Mouse (Mus musculus): ENCODE measurements around the gene Psmd8.

The Psmd8 gene

GRCm38 (mm10) chr7:29134693-29135386 is 45.7 kb downstream of the Psmd8 start, which contains the start of gene Rasgrp4:
Gene Rasgrp4, plus strand, starts transcription at chr7:29134851.
- no peak for DNase-seq (ENCODE audit: low read depth)

- DNase-seq (ENCODE audit: low read depth): no peak
Observed at GRCm38 (mm10) chr7:29134230-29134629, 46.3 kb downstream of the Psmd8 start.

- no peak for DNase-seq (ENCODE audit: low read depth)
Observed at GRCm38 (mm10) chr7:29128725-29129124, 51.8 kb downstream of the Psmd8 start.

GRCm38 (mm10) chr7:29126173-29126915 is 54.2 kb downstream of the Psmd8 start:
- peak; percentile 66 for DNase-seq (ENCODE audit: low read depth)

- peak; percentile 80 for DNase-seq (ENCODE audit: low read depth)
Observed at GRCm38 (mm10) chr7:29124970-29125369, 55.5 kb downstream of the Psmd8 start, which contains the start of gene Ryr1. Gene Ryr1, minus strand, starts transcription at chr7:29125179.

All from c-Kit-positive CD71-positive TER-119-negative erythroid progenitor cells, embryonic 14.5 days (primary cell).